Mouse (Mus musculus): ENCODE results near the gene Ell3.
"Not testable (repeated sequence)": the region's sequence is repeated elsewhere in the genome, so short reads cannot be mapped to it uniquely, and the experiment has no call there.

GRCm38 (mm10) chr2:121468982-121469381, 24.9 kb upstream of the Ell3 start:
- not testable (repeated sequence) for TF ChIP-seq CTCF (IDR thresholded peaks at IDR 0.05; ENCODE audit: low read depth, low read length); POLR2A (IDR thresholded peaks at IDR 0.05; ENCODE audit: extremely low read depth, insufficient read depth, low read length)

Measured in liver, adult 2 months (tissue).